ENCODE assay signal across 9 mouse cellular contexts in genomic region chr19:15837715-15838175, GRCm38 (mm10).
DNase-seq lines count a peak whose midpoint lies in the region; ATAC-seq and TF ChIP-seq lines count a peak whose summit lies in the region.
"Had no signal": no experiment of that assay in that cellular context is flagged by ENCODE, and none has a peak within 500 bp of the region (broad histone marks: within the 10 kb centered on the region; RNA-seq: fewer than 3 reads in every experiment).

No protein-coding gene starts in this region.

- no peak overlapping the region for H3K4me3 ChIP-seq in stomach, embryonic 16.5 days (replicated peaks; ENCODE audit: low read length)
- no peak overlapping the region for H3K4me3 ChIP-seq in stomach, postnatal 0 days (ENCODE audit: low read depth, low read length)
- no peak overlapping the region for H3K4me3 ChIP-seq in hindbrain, embryonic 10.5 days
- no peak overlapping the region for H3K4me3 ChIP-seq in liver, embryonic 13.5 days (replicated peaks)
- H3K4me3 ChIP-seq: limb, embryonic 15.5 days had no signal

- DNase-seq in stomach, postnatal 0 days (ENCODE audit: low spot score) = no peak
- no peak for DNase-seq in hindbrain, embryonic 10.5 days (ENCODE audit: low spot score)
- peak; percentile 11 for DNase-seq in liver, embryonic 13.5 days
- DNase-seq in cerebellum, postnatal 14 days = no peak
- DNase-seq in cerebellum, postnatal 4 days (ENCODE audit: low spot score in 2 of 2) = no peak
- no peak for DNase-seq in spleen, postnatal 14 days (ENCODE audit: low spot score in 2 of 2)

- H3K27me3 ChIP-seq in stomach, embryonic 16.5 days (ENCODE audit: control insufficient read depth, insufficient read depth, low read length) = no peaks in the 10 kb centered on the region
- H3K27me3 ChIP-seq in stomach, postnatal 0 days (ENCODE audit: control insufficient read depth, insufficient read depth, low read length) = no peaks in the 10 kb centered on the region
- H3K27me3 ChIP-seq in hindbrain, embryonic 10.5 days (ENCODE audit: insufficient read depth, poor library complexity, severe bottlenecking) = peaks cover 6% of the 10 kb centered on the region; the same call in 1 of the 2 replicates
- H3K27me3 ChIP-seq in liver, embryonic 13.5 days = no peaks in the 10 kb centered on the region
- H3K27me3 ChIP-seq: limb, embryonic 15.5 days had no signal

- ATAC-seq in stomach, embryonic 16.5 days (ENCODE audit: insufficient read depth, low FRiP score) = peak; percentile 60
- ATAC-seq in stomach, postnatal 0 days (ENCODE audit: low FRiP score, low TSS enrichment) = no peak
- ATAC-seq in liver, embryonic 13.5 days (ENCODE audit: low read depth) = peak; percentile 20; the same call in 1 of the 2 replicates
- ATAC-seq in activated CD4-positive, CD25-positive, alpha-beta regulatory T cell, adult 4 months = no peak

- no peak overlapping the region for H3K4me2 ChIP-seq in stomach, embryonic 16.5 days (ENCODE audit: low read depth, low read length)
- H3K4me2 ChIP-seq in stomach, postnatal 0 days (replicated peaks; ENCODE audit: low read depth) = no peak overlapping the region
- no peak overlapping the region; the same call in 1 of the 2 replicates for H3K4me2 ChIP-seq in liver, embryonic 13.5 days
- H3K4me2 ChIP-seq: limb, embryonic 15.5 days had no signal

- no peaks in the 10 kb centered on the region for H3K9me3 ChIP-seq in stomach, embryonic 16.5 days (replicated peaks; ENCODE audit: control insufficient read depth, low read length)
- no peaks in the 10 kb centered on the region for H3K9me3 ChIP-seq in stomach, postnatal 0 days (ENCODE audit: control insufficient read depth, low read length)
- H3K9me3 ChIP-seq in hindbrain, embryonic 10.5 days = no peaks in the 10 kb centered on the region
- H3K9me3 ChIP-seq in liver, embryonic 13.5 days (replicated peaks) = no peaks in the 10 kb centered on the region
- H3K9me3 ChIP-seq: limb, embryonic 15.5 days had no signal

- H3K36me3 ChIP-seq in stomach, embryonic 16.5 days (ENCODE audit: control insufficient read depth, insufficient read depth, low read length) = no peaks in the 10 kb centered on the region
- no peaks in the 10 kb centered on the region for H3K36me3 ChIP-seq in stomach, postnatal 0 days (ENCODE audit: control insufficient read depth, insufficient read depth, low read length)
- H3K36me3 ChIP-seq in hindbrain, embryonic 10.5 days = no peaks in the 10 kb centered on the region
- no peaks in the 10 kb centered on the region for H3K36me3 ChIP-seq in liver, embryonic 13.5 days
- H3K36me3 ChIP-seq: limb, embryonic 15.5 days had no signal

- H3K27ac ChIP-seq in stomach, embryonic 16.5 days (ENCODE audit: low read length) = no peak overlapping the region
- H3K27ac ChIP-seq in stomach, postnatal 0 days (replicated peaks) = no peak overlapping the region
- peak overlapping the region; percentile 37 for H3K27ac ChIP-seq in hindbrain, embryonic 10.5 days
- no peak overlapping the region for H3K27ac ChIP-seq in liver, embryonic 13.5 days
- H3K27ac ChIP-seq: limb, embryonic 15.5 days had no signal

- 19% methylated on average over 1 of the region's 1 CpGs for whole genome bisulfite sequencing in stomach, embryonic 16.5 days
- WGBS in stomach, postnatal 0 days = 24% methylated on average over 1 of the region's 1 CpGs
- 48% methylated on average over 1 of the region's 1 CpGs for WGBS in hindbrain, embryonic 10.5 days
- WGBS in liver, embryonic 13.5 days (ENCODE audit: insufficient replicate concordance) = 7% methylated on average over 1 of the region's 1 CpGs

- no peak overlapping the region for H3K9ac ChIP-seq in stomach, embryonic 16.5 days (ENCODE audit: low read length)
- no peak overlapping the region for H3K9ac ChIP-seq in stomach, postnatal 0 days (ENCODE audit: low read length)
- H3K9ac ChIP-seq in liver, embryonic 13.5 days = no peak overlapping the region
- H3K9ac ChIP-seq: limb, embryonic 15.5 days had no signal

- TF ChIP-seq EP300 in stomach, postnatal 0 days (optimal IDR thresholded peaks at IDR 0.05) = no peak

- no peak for TF ChIP-seq CTCF in stomach, postnatal 0 days (IDR thresholded peaks at IDR 0.05; ENCODE audit: low read depth)

- peaks cover 8% of the 10 kb centered on the region; the same call in 1 of the 2 replicates for H3K4me1 ChIP-seq in stomach, embryonic 16.5 days (ENCODE audit: control insufficient read depth, insufficient read depth, low read length)
- no peaks in the 10 kb centered on the region for H3K4me1 ChIP-seq in stomach, postnatal 0 days (replicated peaks; ENCODE audit: control insufficient read depth, insufficient read depth)
- peaks cover 31% of the 10 kb centered on the region for H3K4me1 ChIP-seq in hindbrain, embryonic 10.5 days (replicated peaks)
- H3K4me1 ChIP-seq in liver, embryonic 13.5 days (replicated peaks) = peaks cover 19% of the 10 kb centered on the region

Comparison
In these comparisons a context has a peak if more than half of its experiments do, and no peak if none do; other contexts are left out.
1. ATAC-seq: peak in stomach, embryonic 16.5 days (single experiment) and liver, embryonic 13.5 days (single experiment); none in stomach, postnatal 0 days (single experiment) and activated CD4-positive, CD25-positive, alpha-beta regulatory T cell, adult 4 months (single experiment).